Mouse (Mus musculus) embryonic facial prominence, embryonic 14.5 days (tissue): ENCODE results near the gene Alkbh2. TPM values are rescaled to one million over a fixed set of nuclear protein-coding genes. Genes with fewer than 3 reads are reported as not detected.

Experiments
- ATAC-seq: fragments of 200-750 bp; cut with Nextera tagmentation; 2 replicates; pipeline ENCODE4 v1.8.0; 2017; ENCODE audit warnings: low read depth, moderate number of reproducible peaks, moderate TSS enrichment
- DNase-seq: peaks from one replicate; pipeline ENCODE4 v3.0.0-alpha.2; 2015; ENCODE audit warnings: low spot score
- H3K27ac ChIP-seq: fragments of 300-500 bp; sonication (generic); replicated peaks from 2 replicates; pipeline ENCODE4 v1.5.1; 2014; ENCODE audit warnings: low read depth, mild to moderate bottlenecking, low read length, moderate library complexity
- H3K27me3 ChIP-seq: fragments of 300-500 bp; sonication (generic); replicated peaks from 2 replicates; pipeline ENCODE4 v1.6.1; 2014; ENCODE audit warnings: low read length; ENCODE audit not compliant: control insufficient read depth, insufficient read depth
- H3K36me3 ChIP-seq: fragments of 300-500 bp; sonication (generic); 2 replicates; pipeline ENCODE4 v1.6.1; 2014; ENCODE audit warnings: low read length, mixed read lengths; ENCODE audit not compliant: control insufficient read depth, insufficient read depth
- H3K4me1 ChIP-seq: fragments of 300-500 bp; sonication (generic); 2 replicates; pipeline ENCODE4 v1.6.1; 2014; ENCODE audit warnings: antibody characterized with exemption, low read length; ENCODE audit not compliant: control insufficient read depth, insufficient read depth
- H3K4me2 ChIP-seq: fragments of 300-500 bp; sonication (generic); 2 replicates; pipeline ENCODE4 v1.6.1; 2014; ENCODE audit warnings: low read depth, mild to moderate bottlenecking, low read length, moderate library complexity, mixed read lengths
- H3K4me3 ChIP-seq: fragments of 300-500 bp; sonication (generic); 2 replicates; pipeline ENCODE4 v1.5.1; 2014; ENCODE audit warnings: low read depth, mild to moderate bottlenecking, low read length
- H3K9ac ChIP-seq: fragments of 300-500 bp; sonication (generic); 2 replicates; pipeline ENCODE4 v1.6.1; 2014; ENCODE audit warnings: low read depth, mild to moderate bottlenecking, low read length, moderate library complexity, mixed read lengths
- H3K9me3 ChIP-seq: fragments of 300-500 bp; sonication (generic); 2 replicates; pipeline ENCODE4 v1.6.1; 2016; ENCODE audit warnings: low read length; ENCODE audit not compliant: control insufficient read depth
- whole genome bisulfite sequencing: fragments of 180-500 bp; shearing (Covaris S2); extraction: QIAGEN DNeasy Blood & Tissue Kit; methylation state at CpG from one replicate; pipeline ENCODE4 v1.1.7; 2014; 5-methylcytosine and 5-hydroxymethylcytosine counted together
- polyA plus RNA-seq: library from polyadenylated mRNA; unstranded; fragments of >200 nt; fragmentation: Nextera tagmentation; extraction: Ambion mirVana; gene quantifications from 2 replicates; pipeline ENCODE4 v1.2.1, GENCODE M21; 2014

Gene Alkbh2
- polyA plus RNA-seq, 1 experiment from 2014 or later, result 8.6 TPM

DNA sequence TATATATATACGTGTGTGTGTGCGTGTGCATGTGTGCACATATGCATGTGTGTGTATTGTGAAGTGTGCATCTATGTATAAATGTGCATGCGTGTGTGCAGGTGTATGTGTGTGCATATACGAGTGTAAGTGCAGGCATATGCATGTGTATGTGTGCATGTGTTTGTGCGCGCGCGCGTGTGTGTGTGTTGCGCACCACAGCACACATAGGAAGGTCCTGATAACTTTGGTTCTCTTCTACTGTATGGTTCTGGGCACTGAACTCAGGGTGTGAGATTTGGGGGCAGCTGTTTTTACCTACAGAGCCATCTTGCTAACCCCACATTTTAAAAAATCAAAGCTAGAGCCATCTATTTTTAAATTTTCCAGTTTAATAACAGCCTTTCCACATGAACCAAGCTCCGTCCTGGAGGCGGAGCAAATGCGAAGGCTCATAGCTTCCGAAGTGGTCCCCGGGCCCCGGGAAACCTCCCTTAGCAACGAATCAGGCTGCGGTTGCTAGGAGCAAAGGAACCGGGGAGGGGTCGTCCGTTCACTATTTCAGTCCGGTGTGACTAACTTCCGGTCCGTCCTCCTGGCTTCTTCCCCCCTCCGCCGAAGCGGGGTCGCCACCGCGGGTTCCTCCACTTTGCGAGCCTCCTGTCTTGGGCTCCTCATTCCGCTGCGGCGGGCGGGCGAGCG lies 28.2 kb downstream of the Alkbh2 start:
- Histone ChIP-seq H3K9ac (peak overlapping the region; percentile 94), H3K27me3 (no peaks in the 10 kb centered on the region), H3K9me3 (no peaks in the 10 kb centered on the region), H3K36me3 (peaks cover 26% of the 10 kb centered on the region), H3K4me1 (peaks cover 12% of the 10 kb centered on the region), H3K27ac (peak overlapping the region; percentile 55; the same call in 1 of the 2 replicates), H3K4me3 (peak overlapping the region; percentile 97), H3K4me2 (peak overlapping the region; percentile 98)
- 7% methylated on average over 36 of the region's 37 CpGs for WGBS
- ATAC-seq (peak; percentile 94), DNase-seq (peak; percentile 94)

DNA sequence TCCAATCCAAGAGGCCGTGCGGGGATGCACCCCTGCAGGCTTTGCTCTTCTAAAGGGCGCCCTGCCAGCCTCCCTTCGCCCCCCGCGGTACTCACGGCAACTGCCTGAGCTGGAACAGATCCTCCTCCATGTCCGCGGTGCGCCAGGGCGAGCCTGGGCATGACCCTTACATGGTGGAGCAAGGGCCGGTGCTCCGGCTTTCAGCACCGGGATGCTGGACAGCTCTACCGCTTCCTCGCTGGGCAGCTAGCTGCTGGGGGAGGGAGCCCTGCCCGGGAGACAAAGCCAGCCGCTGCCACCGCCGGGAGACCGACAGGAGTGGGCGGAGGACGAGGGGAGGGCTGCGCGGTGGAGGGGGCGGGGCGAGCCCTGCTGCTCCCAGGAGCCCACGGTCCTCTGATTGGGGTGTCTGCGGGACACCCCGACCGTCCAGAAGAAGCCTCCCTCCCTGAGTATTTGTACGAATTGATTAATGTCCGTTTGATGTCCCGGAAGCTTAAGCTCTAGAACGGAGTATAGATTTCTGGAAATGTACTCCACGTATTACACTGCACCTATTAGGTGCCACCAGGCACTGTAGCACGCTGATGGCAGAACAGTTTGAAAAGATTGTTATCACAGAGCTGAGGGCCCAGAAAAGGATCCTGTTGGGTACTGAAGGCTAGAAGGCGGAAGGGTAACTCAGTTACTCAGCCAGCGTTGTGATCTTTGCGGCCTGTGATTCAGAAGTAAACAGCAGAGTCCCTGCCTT lies 36.8 kb downstream of the Alkbh2 start, which contains the start of gene Svop:
Svop (minus strand) TSS at position 514 of the 751 bp plus-strand sequence.
- peak; percentile 88 for DNase-seq
- no peaks in the 10 kb centered on the region for H3K27me3 ChIP-seq
- no peaks in the 10 kb centered on the region for H3K4me1 ChIP-seq
- H3K4me3 ChIP-seq, result peak within 1 kb of the TSS; percentile 24
- H3K4me2 ChIP-seq, result peak within 1 kb of the TSS; percentile 51
- H3K9ac ChIP-seq, result peak within 1 kb of the TSS; percentile 23; the same call in 1 of the 2 replicates
- peak; percentile 72 for ATAC-seq
- H3K9me3 ChIP-seq, result no peaks in the 10 kb centered on the region
- 4% methylated on average over 22 of the region's 40 CpGs for WGBS
- H3K27ac ChIP-seq, result no peak within 1 kb of the TSS
- no peaks in the 10 kb centered on the region for H3K36me3 ChIP-seq

DNA sequence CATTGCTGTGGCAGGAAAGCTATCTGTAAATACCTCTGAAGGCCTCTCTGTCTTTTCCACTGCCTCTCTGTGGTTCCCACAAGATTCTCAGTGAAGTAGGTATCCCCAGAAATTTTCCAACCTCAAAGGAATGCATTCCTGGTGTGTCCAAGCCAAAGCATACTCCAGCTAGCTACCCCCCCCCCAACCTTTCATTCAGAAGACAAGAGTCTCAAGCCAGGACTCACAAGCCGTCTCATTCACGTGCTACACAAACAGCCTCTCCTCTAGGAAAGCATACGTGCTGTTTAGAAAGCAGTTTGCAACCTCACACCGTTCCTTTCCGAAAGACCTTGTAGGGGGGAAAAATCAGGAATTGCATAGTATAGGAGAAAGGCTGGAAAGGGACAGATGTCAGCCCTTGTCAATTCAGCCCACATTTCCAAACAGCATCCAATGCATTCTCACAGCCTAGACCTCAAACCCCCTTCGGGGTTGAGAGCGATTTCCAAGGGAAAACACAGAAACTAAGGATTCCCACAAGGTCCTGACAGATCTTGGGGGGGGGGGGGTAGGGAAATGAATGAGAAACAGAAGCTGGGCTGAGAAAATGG lies 37.5 kb downstream of the Alkbh2 start:
- Histone ChIP-seq H3K36me3 (no peaks in the 10 kb centered on the region), H3K27ac (no peak overlapping the region), H3K4me3 (peak overlapping the region; percentile 24; the same call in 1 of the 2 replicates), H3K4me2 (peak overlapping the region; percentile 51), H3K9ac (peak overlapping the region; percentile 19; the same call in 1 of the 2 replicates), H3K27me3 (no peaks in the 10 kb centered on the region), H3K4me1 (no peaks in the 10 kb centered on the region), H3K9me3 (no peaks in the 10 kb centered on the region)
- no peak for ATAC-seq
- 17% methylated on average over 7 of the region's 7 CpGs for WGBS
- DNase-seq, result no peak

DNA sequence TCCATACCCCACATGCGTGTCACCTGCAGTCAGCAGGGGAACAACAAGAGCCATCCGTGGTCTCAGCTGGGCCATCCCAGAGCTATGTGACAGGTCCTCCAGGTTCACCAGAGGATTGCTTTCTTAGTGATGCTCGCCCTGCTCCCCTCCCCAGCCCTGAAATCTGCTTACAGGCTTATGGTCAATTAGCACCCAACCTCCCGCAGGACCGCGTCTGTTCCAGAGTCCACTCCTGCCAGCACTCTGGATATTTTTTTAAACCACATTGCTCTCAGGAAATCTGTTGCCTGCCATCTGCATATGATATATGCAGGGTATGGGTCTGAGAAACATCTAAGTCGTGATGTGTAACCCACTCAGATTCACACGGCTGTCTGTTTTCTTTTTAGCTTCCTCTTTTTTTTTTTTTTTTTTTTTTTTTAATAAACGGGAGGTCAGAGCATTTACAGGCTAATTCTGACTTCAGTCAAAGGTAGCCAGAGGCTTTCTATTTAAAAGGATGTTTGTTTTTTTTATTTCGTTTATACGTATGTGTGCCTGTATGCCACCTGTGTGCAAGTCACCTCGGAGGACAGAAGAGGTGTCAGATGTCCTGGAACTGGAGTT lies 40.0 kb downstream of the Alkbh2 start:
- H3K4me1 ChIP-seq, result no peaks in the 10 kb centered on the region
- no peak overlapping the region for H3K9ac ChIP-seq
- H3K4me3 ChIP-seq, result no peak overlapping the region
- 67% methylated on average over 12 of the region's 12 CpGs for WGBS
- no peak overlapping the region for H3K27ac ChIP-seq
- H3K27me3 ChIP-seq, result no peaks in the 10 kb centered on the region
- H3K9me3 ChIP-seq, result no peaks in the 10 kb centered on the region
- H3K4me2 ChIP-seq, result no peak overlapping the region
- ATAC-seq (no peak), DNase-seq (no peak)
- H3K36me3 ChIP-seq, result no peaks in the 10 kb centered on the region

DNA sequence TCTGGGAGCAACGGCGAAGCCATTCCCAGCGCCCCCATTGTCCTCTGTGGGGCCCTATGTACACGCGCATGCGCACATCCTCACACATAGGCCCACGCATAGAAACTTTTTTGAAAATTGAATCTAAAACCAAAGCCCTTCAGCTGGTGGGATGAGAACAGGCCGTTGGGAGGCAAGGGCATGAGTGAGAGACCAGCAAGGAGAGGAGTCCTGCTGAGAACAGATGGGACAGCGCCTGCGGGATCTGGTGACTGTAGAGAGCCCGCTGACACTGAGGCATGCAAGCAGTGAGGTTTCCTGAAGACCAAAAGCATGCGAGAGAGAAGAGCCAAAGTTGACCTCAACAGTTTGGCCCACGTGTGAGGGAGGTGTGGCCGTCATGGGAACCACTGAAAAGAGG lies 42.5 kb downstream of the Alkbh2 start:
- WGBS, result 81% methylated on average over 14 of the region's 14 CpGs
- no peak for ATAC-seq
- Histone ChIP-seq H3K27ac (no peak overlapping the region), H3K4me2 (no peak overlapping the region), H3K9me3 (no peaks in the 10 kb centered on the region), H3K4me1 (no peaks in the 10 kb centered on the region), H3K27me3 (no peaks in the 10 kb centered on the region), H3K9ac (no peak overlapping the region), H3K36me3 (no peaks in the 10 kb centered on the region), H3K4me3 (no peak overlapping the region)
- DNase-seq, result no peak

DNA sequence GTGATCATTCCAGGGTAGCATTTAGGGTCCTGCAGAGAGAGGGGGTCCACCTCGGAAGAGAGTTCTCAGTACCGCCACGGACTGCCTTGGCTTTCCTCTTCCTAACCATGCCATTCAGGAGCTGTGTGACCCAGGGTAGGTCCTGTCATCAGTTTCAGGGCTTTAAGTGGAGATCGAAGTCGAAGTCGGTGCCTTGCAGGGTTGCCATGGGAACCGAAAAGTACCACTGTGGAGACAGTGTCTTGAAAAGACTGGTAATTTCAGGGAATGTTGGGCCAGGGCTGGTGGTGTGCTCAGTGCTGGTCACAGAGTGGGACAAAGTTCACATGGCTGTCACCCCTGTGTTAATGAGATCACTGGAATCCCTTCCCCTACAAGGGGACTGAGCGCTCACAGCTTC lies 51.0 kb downstream of the Alkbh2 start:
- Histone ChIP-seq H3K9me3 (no peaks in the 10 kb centered on the region), H3K27ac (no peak overlapping the region), H3K4me1 (no peaks in the 10 kb centered on the region), H3K4me2 (no peak overlapping the region), H3K27me3 (no peaks in the 10 kb centered on the region), H3K9ac (no peak overlapping the region), H3K36me3 (no peaks in the 10 kb centered on the region), H3K4me3 (no peak overlapping the region)
- WGBS, result 59% methylated on average over 8 of the region's 8 CpGs
- no peak for ATAC-seq
- no peak for DNase-seq

Other genes starting within 250 kb of the Alkbh2 start
- 96.9 and 103 TPM in 2 replicates for gene Coro1c, start 219.5 kb downstream of the Alkbh2 start, polyA plus RNA-seq
- 16.5 and 17.1 TPM in 2 replicates for gene Ssh1, start 134.3 kb downstream of the Alkbh2 start, polyA plus RNA-seq
- gene Dao, start 124.5 kb downstream of the Alkbh2 start, polyA plus RNA-seq, result not detected in 2 replicates
- 10.1 and 11.3 TPM in 2 replicates for gene Usp30, start 62.8 kb downstream of the Alkbh2 start, polyA plus RNA-seq
- 2.1 and 2.2 TPM in 2 replicates for gene Svop, start 36.6 kb downstream of the Alkbh2 start, polyA plus RNA-seq
- 20.4 and 22.7 TPM in 2 replicates for gene Ung, start 2.2 kb upstream of the Alkbh2 start, polyA plus RNA-seq
- 2.3 and 2.4 TPM in 2 replicates for gene Acacb, start 18.3 kb upstream of the Alkbh2 start, polyA plus RNA-seq
- 0.97 and 1.1 TPM in 2 replicates for gene Foxn4, start 145.6 kb upstream of the Alkbh2 start, polyA plus RNA-seq
- 3.0 and 3.8 TPM in 2 replicates for gene Myo1h, start 160.9 kb upstream of the Alkbh2 start, polyA plus RNA-seq